Mouse (Mus musculus): Measurements from ENCODE around the gene Dars.

DNA sequence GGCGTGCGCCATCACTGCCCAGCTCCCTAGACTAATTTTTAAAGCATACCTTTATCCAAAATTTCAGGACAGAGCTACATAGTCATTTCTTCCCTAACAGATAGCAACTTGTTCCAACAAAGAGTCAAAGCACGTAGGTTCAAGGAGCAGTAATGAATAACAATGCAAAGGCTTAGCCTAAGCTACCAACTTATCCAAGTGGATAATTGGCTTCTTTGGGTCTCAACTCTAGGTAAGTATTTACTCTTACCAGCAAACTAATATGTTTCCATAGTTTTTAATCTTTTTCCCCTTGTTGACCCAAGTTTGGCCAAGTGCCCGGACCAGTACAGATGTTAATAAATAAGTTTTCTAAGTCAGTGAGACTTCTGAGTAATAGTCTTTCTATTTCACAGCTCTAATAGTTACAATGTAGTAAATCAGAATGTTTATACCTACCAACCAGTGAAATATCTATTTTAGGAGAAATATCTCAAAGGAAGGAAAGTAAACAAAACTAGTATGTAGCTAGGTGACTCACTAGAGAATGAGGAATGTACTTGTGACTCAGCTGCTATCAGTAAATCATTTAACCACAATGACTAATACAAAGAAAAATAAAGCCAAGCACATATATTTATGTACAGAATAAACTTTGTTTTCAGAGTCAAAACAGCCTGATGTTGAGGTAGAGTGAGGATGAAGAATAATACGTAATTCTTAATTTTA, 18.3 kb downstream of the Dars start:
- no peak for TF ChIP-seq CTCF (IDR thresholded peaks at IDR 0.05; ENCODE audit: low read depth)
- no peak for TF ChIP-seq EP300 (IDR thresholded peaks at IDR 0.05; ENCODE audit: low read depth)
